Mouse (Mus musculus) hindbrain, embryonic 15.5 days (tissue): ENCODE measurements at regions not wholly inside any gene's neighbourhood (a gene's known extent, or its start where the extent isn't known, plus 50 kb on each side); places are given as distances from the start of the nearest gene placed in this dataset.

Source experiments
- ATAC-seq: fragments of 200-750 bp; cut with Nextera tagmentation; 2 replicates; pipeline ENCODE4 v1.8.0; 2017; ENCODE audit warnings: low read depth, moderate number of reproducible peaks, moderate TSS enrichment; ENCODE audit not compliant: low FRiP score
- H3K27ac ChIP-seq: fragments of 300-500 bp; sonication (generic); replicated peaks from 2 replicates; pipeline ENCODE4 v1.5.1; 2015; ENCODE audit warnings: mild to moderate bottlenecking, inconsistent platforms
- H3K27me3 ChIP-seq: fragments of 300-500 bp; sonication (generic); 2 replicates; pipeline ENCODE4 v1.6.1; 2015; ENCODE audit warnings: control low read depth, inconsistent platforms
- H3K36me3 ChIP-seq: fragments of 300-500 bp; sonication (generic); 2 replicates; pipeline ENCODE4 v1.6.1; 2015; ENCODE audit warnings: control low read depth, inconsistent platforms
- H3K4me1 ChIP-seq: fragments of 300-500 bp; sonication (generic); replicated peaks from 2 replicates; pipeline ENCODE4 v1.6.1; 2015; ENCODE audit warnings: control low read depth, inconsistent platforms
- H3K4me2 ChIP-seq: fragments of 300-500 bp; sonication (generic); 2 replicates; pipeline ENCODE4 v1.6.1; 2015; ENCODE audit warnings: moderate library complexity, mild to moderate bottlenecking, inconsistent platforms
- H3K4me3 ChIP-seq: fragments of 300-500 bp; sonication (generic); 2 replicates; pipeline ENCODE4 v1.5.1; 2015; ENCODE audit warnings: mild to moderate bottlenecking, inconsistent platforms
- H3K9ac ChIP-seq: fragments of 300-500 bp; sonication (generic); 2 replicates; pipeline ENCODE4 v1.6.1; 2015; ENCODE audit warnings: inconsistent platforms
- H3K9me3 ChIP-seq: fragments of 300-500 bp; sonication (generic); 2 replicates; pipeline ENCODE4 v1.6.1; 2016; ENCODE audit warnings: control low read depth, inconsistent platforms
- WGBS: fragments of 180-500 bp; shearing (Covaris S2); methylation state at CpG from one replicate; pipeline ENCODE4 v1.1.7; 2015; 5-methylcytosine and 5-hydroxymethylcytosine counted together

- H3K9me3 ChIP-seq = no peaks in the 10 kb centered on the region
- peak overlapping the region; percentile 73 for H3K27ac ChIP-seq
- no peaks in the 10 kb centered on the region for H3K36me3 ChIP-seq
- H3K4me2 ChIP-seq = no peak overlapping the region
- no peaks in the 10 kb centered on the region for H3K27me3 ChIP-seq
- peaks cover 13% of the 10 kb centered on the region for H3K4me1 ChIP-seq
- H3K9ac ChIP-seq = no peak overlapping the region
- peak; percentile 91 for ATAC-seq
- H3K4me3 ChIP-seq = no peak overlapping the region
- WGBS = 11% methylated on average over 15 of the region's 15 CpGs
These were observed 201.7 kb downstream of the Zfp36l1 start for GRCm38 (mm10) chr12:79910884-79911759.

- no peaks in the 10 kb centered on the region for H3K36me3 ChIP-seq
- no peak overlapping the region for H3K9ac ChIP-seq
- WGBS = 50% methylated on average over 5 of the region's 5 CpGs
- no peak overlapping the region for H3K4me2 ChIP-seq
- no peak for ATAC-seq
- H3K27me3 ChIP-seq = no peaks in the 10 kb centered on the region
- H3K4me1 ChIP-seq = peaks cover 18% of the 10 kb centered on the region
- H3K27ac ChIP-seq = 0 out of 2 replicates have a peak overlapping the region, but pooled peaks have one; percentile 17
- no peaks in the 10 kb centered on the region for H3K9me3 ChIP-seq
- no peak overlapping the region for H3K4me3 ChIP-seq
These were observed 205.2 kb downstream of the Zfp36l1 start for GRCm38 (mm10) chr12:79907583-79907982.

- ATAC-seq = no peak
- Histone ChIP-seq H3K27me3 (no peaks in the 10 kb centered on the region), H3K4me1 (peaks cover 21% of the 10 kb centered on the region), H3K4me2 (no peak overlapping the region), H3K4me3 (no peak overlapping the region), H3K9ac (no peak overlapping the region), H3K36me3 (no peaks in the 10 kb centered on the region), H3K9me3 (no peaks in the 10 kb centered on the region), H3K27ac (peak overlapping the region; percentile 17; the same call in 1 of the 2 replicates)
- WGBS = 82% methylated on average over 10 of the region's 10 CpGs
These were observed 206.0 kb downstream of the Zfp36l1 start for GRCm38 (mm10) chr12:79906738-79907365.

- H3K27me3 ChIP-seq = no peaks in the 10 kb centered on the region
- H3K4me3 ChIP-seq = no peak overlapping the region
- H3K27ac ChIP-seq = peak overlapping the region; percentile 14
- H3K4me2 ChIP-seq = no peak overlapping the region
- H3K9me3 ChIP-seq = no peaks in the 10 kb centered on the region
- H3K4me1 ChIP-seq = peaks cover 15% of the 10 kb centered on the region
- H3K36me3 ChIP-seq = no peaks in the 10 kb centered on the region
- WGBS = 64% methylated on average over 10 of the region's 10 CpGs
- no peak overlapping the region for H3K9ac ChIP-seq
- no peak for ATAC-seq
These were observed 206.7 kb downstream of the Zfp36l1 start for GRCm38 (mm10) chr12:79905828-79906737.

- WGBS = 63% methylated on average over 2 of the region's 2 CpGs
- Histone ChIP-seq H3K4me3 (no peak overlapping the region), H3K27ac (peak overlapping the region; percentile 14; the same call in 1 of the 2 replicates), H3K27me3 (no peaks in the 10 kb centered on the region), H3K4me2 (no peak overlapping the region), H3K9me3 (no peaks in the 10 kb centered on the region), H3K9ac (no peak overlapping the region), H3K4me1 (peaks cover 8% of the 10 kb centered on the region; the same call in 1 of the 2 replicates), H3K36me3 (no peaks in the 10 kb centered on the region)
- ATAC-seq = no peak
These were observed 207.8 kb downstream of the Zfp36l1 start for GRCm38 (mm10) chr12:79904913-79905549.

GRCm38 (mm10) chr12:79902761-79903160, 210.1 kb downstream of the Zfp36l1 start:
- no peak overlapping the region for H3K4me2 ChIP-seq
- no peak overlapping the region for H3K4me3 ChIP-seq
- H3K9me3 ChIP-seq = no peaks in the 10 kb centered on the region
- no peak overlapping the region for H3K9ac ChIP-seq
- 65% methylated on average over 7 of the region's 7 CpGs for whole genome bisulfite sequencing
- ATAC-seq = no peak
- peak overlapping the region; percentile 44; the same call in 1 of the 2 replicates for H3K27ac ChIP-seq
- no peaks in the 10 kb centered on the region for H3K27me3 ChIP-seq
- no peaks in the 10 kb centered on the region for H3K36me3 ChIP-seq
- peaks cover 13% of the 10 kb centered on the region for H3K4me1 ChIP-seq

- Histone ChIP-seq H3K4me3 (no peak overlapping the region), H3K27ac (peak overlapping the region; percentile 44), H3K27me3 (no peaks in the 10 kb centered on the region), H3K4me2 (no peak overlapping the region), H3K4me1 (peaks cover 13% of the 10 kb centered on the region), H3K36me3 (no peaks in the 10 kb centered on the region), H3K9me3 (no peaks in the 10 kb centered on the region), H3K9ac (no peak overlapping the region)
- ATAC-seq = no peak
- 46% methylated on average over 7 of the region's 7 CpGs for WGBS
These were observed 210.7 kb downstream of the Zfp36l1 start for GRCm38 (mm10) chr12:79902163-79902562.

GRCm38 (mm10) chr12:79898198-79898930, 214.4 kb downstream of the Zfp36l1 start:
- Histone ChIP-seq H3K4me3 (no peak overlapping the region), H3K27ac (no peak overlapping the region), H3K36me3 (no peaks in the 10 kb centered on the region), H3K27me3 (no peaks in the 10 kb centered on the region), H3K4me2 (no peak overlapping the region), H3K9ac (no peak overlapping the region), H3K9me3 (no peaks in the 10 kb centered on the region), H3K4me1 (peaks cover 27% of the 10 kb centered on the region)
- ATAC-seq = no peak
- WGBS = 22% methylated on average over 12 of the region's 12 CpGs

GRCm38 (mm10) chr12:79895975-79896374, 216.8 kb downstream of the Zfp36l1 start:
- peak overlapping the region; percentile 55; the same call in 1 of the 2 replicates for H3K27ac ChIP-seq
- no peak overlapping the region for H3K9ac ChIP-seq
- no peak overlapping the region for H3K4me3 ChIP-seq
- H3K36me3 ChIP-seq = no peaks in the 10 kb centered on the region
- no peak for ATAC-seq
- H3K4me2 ChIP-seq = no peak overlapping the region
- 15% methylated on average over 6 of the region's 6 CpGs for WGBS
- no peaks in the 10 kb centered on the region for H3K27me3 ChIP-seq
- H3K4me1 ChIP-seq = peaks cover 25% of the 10 kb centered on the region
- no peaks in the 10 kb centered on the region for H3K9me3 ChIP-seq

- no peaks in the 10 kb centered on the region for H3K36me3 ChIP-seq
- 0 out of 2 replicates have a peak overlapping the region, but pooled peaks have one; percentile 4 for H3K4me2 ChIP-seq
- ATAC-seq = no peak
- no peak overlapping the region for H3K4me3 ChIP-seq
- H3K27me3 ChIP-seq = no peaks in the 10 kb centered on the region
- no peaks in the 10 kb centered on the region for H3K9me3 ChIP-seq
- peaks cover 28% of the 10 kb centered on the region for H3K4me1 ChIP-seq
- no peak overlapping the region for H3K9ac ChIP-seq
- 16% methylated on average over 7 of the region's 7 CpGs for WGBS
- H3K27ac ChIP-seq = no peak overlapping the region; the same call in 1 of the 2 replicates
These were observed 217.5 kb downstream of the Zfp36l1 start for GRCm38 (mm10) chr12:79895324-79895723.

- 90% methylated on average over 8 of the region's 8 CpGs for WGBS
- H3K27ac ChIP-seq = no peak overlapping the region
- H3K4me1 ChIP-seq = peaks cover 24% of the 10 kb centered on the region
- H3K9ac ChIP-seq = no peak overlapping the region
- H3K36me3 ChIP-seq = no peaks in the 10 kb centered on the region
- no peak overlapping the region for H3K4me3 ChIP-seq
- no peak overlapping the region for H3K4me2 ChIP-seq
- H3K27me3 ChIP-seq = no peaks in the 10 kb centered on the region
- no peaks in the 10 kb centered on the region for H3K9me3 ChIP-seq
- ATAC-seq = no peak
These were observed 219.9 kb downstream of the Zfp36l1 start for GRCm38 (mm10) chr12:79892871-79893270.
